Mouse (Mus musculus) lung, postnatal 14 days (tissue): ENCODE data around the gene Sidt1.

Experiments used
- DNase-seq: peaks from one replicate; pipeline ENCODE4 v3.0.0; 2021

Gene Sidt1

GRCm38 (mm10) chr16:44243323-44243722, 89.7 kb downstream of the Sidt1 start:
- no peak for DNase-seq

GRCm38 (mm10) chr16:44242633-44243032, 90.4 kb downstream of the Sidt1 start:
- DNase-seq, result peak; percentile 79

- no peak for DNase-seq
Measured at GRCm38 (mm10) chr16:44240406-44240805, 92.6 kb downstream of the Sidt1 start.

GRCm38 (mm10) chr16:44238835-44239263, 94.1 kb downstream of the Sidt1 start:
- DNase-seq, result no peak

GRCm38 (mm10) chr16:44237836-44238235, 95.2 kb downstream of the Sidt1 start:
- DNase-seq, result no peak

GRCm38 (mm10) chr16:44233019-44233418, 100.0 kb downstream of the Sidt1 start:
- DNase-seq, result no peak

- no peak for DNase-seq
Measured at GRCm38 (mm10) chr16:44226706-44227291, 106.2 kb downstream of the Sidt1 start.

- DNase-seq, result no peak
Measured at GRCm38 (mm10) chr16:44221463-44221862, 111.5 kb downstream of the Sidt1 start.

GRCm38 (mm10) chr16:44216417-44216816, 116.6 kb downstream of the Sidt1 start:
- DNase-seq, result no peak

GRCm38 (mm10) chr16:44215513-44215912, 117.5 kb downstream of the Sidt1 start:
- no peak for DNase-seq

- DNase-seq, result no peak
Measured at GRCm38 (mm10) chr16:44212703-44213102, 120.3 kb downstream of the Sidt1 start.

GRCm38 (mm10) chr16:44211054-44211414, 122.0 kb downstream of the Sidt1 start:
- DNase-seq, result no peak

- DNase-seq, result no peak
Measured at GRCm38 (mm10) chr16:44210156-44211053, 122.6 kb downstream of the Sidt1 start.

- DNase-seq, result no peak
Measured at GRCm38 (mm10) chr16:44205973-44206372, 127.0 kb downstream of the Sidt1 start.

- DNase-seq, result peak; percentile 5
Measured at GRCm38 (mm10) chr16:44204331-44204730, 128.7 kb downstream of the Sidt1 start.

- DNase-seq, result no peak
Measured at GRCm38 (mm10) chr16:44200146-44200545, 132.8 kb downstream of the Sidt1 start.

GRCm38 (mm10) chr16:44199066-44199703, 133.8 kb downstream of the Sidt1 start:
- peak; percentile 6 for DNase-seq

- DNase-seq, result no peak
Measured at GRCm38 (mm10) chr16:44190968-44191367, 142.0 kb downstream of the Sidt1 start.
